Mouse (Mus musculus) kidney, postnatal 36 days (tissue): ENCODE results near the gene Slc23a2.

ENCODE experiments used
- DNase-seq, 2 experiments: peaks; one replicate each; pipeline ENCODE4 v3.0.0; 2021 to 2022; ENCODE audit warnings: mixed read lengths in 2 of 2

Slc23a2 gene

GRCm38 (mm10) chr2:132018156-132018555 is 126.8 kb downstream of the Slc23a2 start:
- DNase-seq: no peak

- DNase-seq: peak in 1 of 2 experiments; percentile 49
These were observed 127.3 kb downstream of the Slc23a2 start for GRCm38 (mm10) chr2:132017611-132018010.

- no peak for DNase-seq
These were observed 128.9 kb downstream of the Slc23a2 start for GRCm38 (mm10) chr2:132016034-132016433.

DNA sequence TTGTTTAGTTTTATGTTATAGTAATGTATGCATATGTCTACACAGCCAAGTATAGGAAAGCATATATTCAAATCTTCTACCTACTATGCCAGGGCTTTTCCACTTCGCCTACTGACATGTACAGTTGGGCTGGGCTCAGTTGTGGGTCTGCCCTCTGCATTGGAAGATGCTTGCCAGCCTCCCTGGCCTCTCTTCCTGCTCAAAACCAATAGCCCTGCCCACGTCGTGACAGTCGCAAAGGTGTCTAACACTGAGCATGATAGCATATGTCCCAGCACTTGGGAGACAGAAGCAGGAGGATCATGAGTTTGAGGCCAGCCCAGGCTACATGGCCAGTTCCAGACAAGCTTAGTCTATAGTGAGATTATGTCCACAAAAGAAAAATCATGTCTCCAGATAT is 131.8 kb downstream of the Slc23a2 start:
- no peak for DNase-seq

DNA sequence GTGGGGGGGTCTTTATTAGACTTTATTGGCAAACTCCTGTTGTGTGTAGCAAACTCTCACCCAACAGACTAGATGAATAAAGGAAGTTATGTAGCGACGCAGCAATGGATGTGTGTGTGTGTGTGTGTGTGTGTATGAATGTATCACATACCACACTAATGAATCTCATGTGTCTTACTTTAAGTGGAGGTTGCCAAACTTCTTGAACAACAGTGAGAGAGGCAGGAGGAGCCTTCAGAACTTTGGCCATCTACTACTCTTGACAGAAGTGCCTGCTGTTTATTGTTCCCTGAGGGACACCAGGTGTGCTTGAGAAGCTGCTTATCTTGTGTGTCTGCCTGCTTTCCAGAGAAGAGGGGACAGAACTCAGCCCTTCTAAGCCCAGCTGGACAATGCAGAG is 134.1 kb downstream of the Slc23a2 start:
- no peak for DNase-seq

DNA sequence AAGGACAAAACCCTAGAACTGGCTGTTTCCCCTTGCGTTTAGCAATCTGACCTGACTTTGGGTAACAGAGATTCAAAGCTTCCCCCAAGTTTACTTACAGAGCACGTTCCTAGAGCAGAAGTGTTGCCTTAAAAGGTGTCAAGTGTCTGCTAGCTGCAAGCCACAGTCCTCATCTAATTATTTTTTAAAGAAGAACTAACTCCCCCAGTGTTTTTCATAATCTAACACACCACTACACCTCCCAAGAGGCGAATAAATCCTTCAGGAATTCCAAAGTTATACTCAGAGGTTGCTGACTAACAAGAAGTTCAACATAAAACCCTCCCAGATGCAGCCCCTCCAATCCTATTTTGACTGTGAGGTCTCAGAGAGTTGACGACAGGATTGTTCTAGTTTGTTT is 136.7 kb downstream of the Slc23a2 start:
- no peak for DNase-seq

DNA sequence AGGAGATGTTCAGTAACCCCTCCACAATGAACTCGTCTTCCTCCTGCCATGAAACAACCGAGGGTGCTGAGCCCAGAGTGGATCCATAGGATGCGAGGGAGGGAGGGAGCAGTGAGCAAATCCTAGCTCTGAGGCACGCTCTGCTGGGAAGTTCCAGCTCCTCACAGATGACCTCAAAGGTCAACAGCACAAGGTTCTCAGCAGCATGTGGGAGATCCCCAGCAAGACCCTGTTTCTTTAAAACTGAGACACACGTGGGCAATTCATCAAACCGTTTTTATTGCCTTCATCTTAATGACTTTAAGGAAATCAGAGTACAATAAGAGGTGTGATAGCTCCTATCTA is 137.5 kb downstream of the Slc23a2 start:
- no peak for DNase-seq

DNA sequence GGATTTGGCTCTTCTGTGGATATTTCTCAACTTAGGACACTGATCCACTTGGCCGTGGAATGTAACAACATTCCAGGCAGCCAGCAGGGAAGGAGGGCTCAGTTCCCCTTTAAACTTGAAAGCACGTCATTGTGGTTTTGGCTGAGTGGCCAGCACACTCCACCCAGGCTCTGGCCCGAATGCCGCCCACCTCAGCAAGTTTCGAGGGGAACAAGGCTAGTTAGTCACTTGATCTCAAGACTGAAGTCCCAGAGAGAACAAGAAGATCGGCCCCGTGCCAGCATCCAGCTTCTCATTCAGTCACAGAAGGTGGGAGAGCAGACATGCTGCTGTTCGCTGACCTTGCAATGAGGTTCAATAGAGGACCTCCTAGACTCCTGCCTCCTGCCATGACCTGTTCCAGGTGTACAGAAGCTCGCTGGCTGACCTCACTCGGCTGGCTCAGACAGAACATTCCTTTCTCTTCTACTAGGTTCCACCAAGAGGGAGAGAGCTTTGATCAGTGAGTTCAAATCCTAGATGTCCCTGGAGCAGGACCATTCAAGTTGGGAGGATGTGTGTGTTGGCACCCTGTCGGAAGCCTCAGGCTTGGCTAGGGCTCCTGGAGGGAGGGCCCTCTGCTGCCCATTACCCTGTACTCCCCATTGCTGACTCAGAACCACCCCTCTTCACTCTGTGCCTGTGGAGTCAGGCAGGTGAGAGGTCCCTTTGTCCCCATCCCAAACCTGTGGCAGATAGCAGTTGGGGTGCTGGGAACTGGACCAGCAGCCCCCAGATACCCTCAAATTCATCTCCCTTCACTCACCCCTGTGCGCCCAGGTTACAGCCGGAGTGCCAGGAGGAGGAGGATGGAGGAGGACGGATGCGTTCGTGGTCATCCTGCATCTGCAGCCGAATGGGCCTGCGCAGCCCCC is 138.1 kb downstream of the Slc23a2 start:
- DNase-seq: peak; percentile 87 to 90

- DNase-seq: no peak
These were observed 139.5 kb downstream of the Slc23a2 start for GRCm38 (mm10) chr2:132005445-132005844.

DNA sequence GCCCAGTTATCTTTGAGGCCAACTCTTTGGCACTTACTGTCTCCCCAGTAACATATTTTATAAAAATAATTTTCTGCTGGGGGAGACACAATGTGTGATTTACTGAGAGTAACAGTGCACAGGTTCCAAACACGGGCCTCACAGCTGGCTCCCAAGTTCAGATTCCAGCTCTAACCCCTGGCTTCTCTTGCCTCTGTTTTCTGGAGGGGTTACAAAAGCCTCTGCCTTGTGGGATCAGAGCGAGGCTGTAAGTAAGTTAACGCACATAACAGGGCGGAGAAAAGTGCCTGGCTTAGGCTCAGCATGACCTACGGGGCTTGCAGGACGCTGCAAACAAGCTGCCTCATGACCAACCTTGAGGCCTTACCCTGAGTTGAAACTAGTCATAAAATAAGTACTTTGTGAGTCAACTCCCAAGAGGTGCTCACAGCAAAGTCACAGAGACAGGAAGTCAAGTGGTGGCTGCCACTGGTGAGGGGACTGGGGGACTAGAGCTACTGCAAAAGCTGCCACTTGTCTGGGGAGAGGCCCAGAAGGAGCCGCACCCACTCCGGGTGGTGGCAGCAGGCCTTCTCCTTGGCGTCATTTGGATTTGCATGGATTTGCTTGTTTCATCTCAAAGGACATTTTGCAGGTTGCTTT is 140.3 kb downstream of the Slc23a2 start:
- no peak for DNase-seq

DNA sequence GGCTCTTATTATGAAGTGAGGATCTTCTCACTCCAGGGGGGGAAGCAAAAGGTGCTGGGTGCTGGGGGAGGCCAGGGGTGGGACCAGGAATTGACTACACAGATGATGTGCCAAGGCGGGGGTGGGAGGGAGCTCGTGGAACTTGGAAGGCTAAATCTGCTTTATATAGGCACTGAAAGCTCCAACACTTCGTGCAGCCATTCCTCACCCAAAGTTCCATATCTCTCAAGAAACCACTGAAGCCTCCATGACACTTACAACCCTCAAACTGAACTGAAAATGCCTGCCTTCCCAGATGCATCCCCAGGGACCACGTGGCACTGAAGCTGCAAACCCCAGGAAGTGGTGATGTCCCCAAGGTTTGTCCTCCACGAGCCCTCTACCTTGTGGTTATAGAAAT is 141.0 kb downstream of the Slc23a2 start:
- DNase-seq: no peak
